Mouse (Mus musculus) mouse embryonic stem cell (cell line): ENCODE measurements around the gene Lrriq3.

ENCODE experiments used
- in situ Hi-C, 2 experiments: fragments of 300-500 bp; cut with MboI; formaldehyde crosslinking; loops; 1 replicate in 1 of 2; 3 replicates in 1 of 2; pipeline ENCODE4 v1.14.3; 2019 to 2020; ENCODE audit warnings: low sequenced_read_pairs in 2 of 2, low pct_unique_long_range_greater_than_20kb in 1 of 2, mixed read lengths in 1 of 2; ENCODE audit not compliant: unreplicated experiment in 1 of 2

Lrriq3 gene

GRCm38 (mm10) chr3:155093116-155093956, at the start of gene Lrriq3, which contains the start of gene Fpgt:
Gene Lrriq3 (plus strand): TSS chr3:155093434.
Gene Fpgt (minus strand): TSS chr3:155093403.
- in situ Hi-C loops, result no loop called here

- in situ Hi-C loops, result no loop called here
These were observed 41.2 kb upstream of the Lrriq3 start for GRCm38 (mm10) chr3:155052021-155052420.

DNA sequence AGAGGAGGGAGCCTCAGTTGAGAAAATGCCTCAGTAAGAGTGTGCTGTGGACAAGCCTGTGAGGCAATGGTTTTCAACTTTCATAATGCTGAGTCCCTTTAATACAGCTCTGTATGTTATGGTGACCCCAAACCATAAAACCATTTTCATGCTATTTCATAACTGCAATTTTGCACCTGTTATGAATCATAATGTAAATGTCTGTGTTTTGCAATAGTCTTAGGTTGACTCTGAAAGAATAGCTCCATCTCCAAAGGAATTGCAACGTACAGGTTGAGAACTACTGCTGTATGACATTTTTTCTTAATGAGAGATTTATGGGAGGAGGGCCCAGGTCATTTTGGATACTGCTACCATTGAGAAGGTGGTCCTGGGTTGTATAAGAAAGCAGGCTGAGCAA, 40.0 kb upstream of the Lrriq3 start:
- in situ Hi-C loops, result no loop called here

GRCm38 (mm10) chr3:155055231-155055916, 37.9 kb upstream of the Lrriq3 start, which contains the start of gene Tnni3k:
Gene Tnni3k (minus strand): TSS chr3:155055407.
- in situ Hi-C loops, result no loop called here

DNA sequence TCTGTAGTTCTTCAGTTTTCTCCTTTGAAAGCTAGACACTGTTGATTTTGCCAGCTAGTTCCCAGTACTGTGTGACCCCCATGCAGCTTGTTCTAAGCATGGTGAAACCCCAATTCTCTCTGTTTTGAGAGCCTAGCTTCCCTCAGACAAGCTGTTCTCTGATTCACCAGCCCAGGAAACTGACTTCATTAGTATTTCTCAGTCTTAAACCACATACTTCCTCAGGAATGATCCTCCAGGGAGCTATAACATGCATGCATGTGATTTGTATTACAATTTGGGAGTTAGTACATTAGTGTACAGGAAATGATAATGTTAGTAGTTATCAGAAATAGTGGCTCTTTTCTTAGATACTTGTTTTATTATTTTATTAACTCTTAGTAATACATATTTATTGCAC, 36.6 kb upstream of the Lrriq3 start:
- in situ Hi-C loops, result no loop called here

- in situ Hi-C loops, result no loop called here
These were observed 35.7 kb upstream of the Lrriq3 start for GRCm38 (mm10) chr3:155057566-155057965.

DNA sequence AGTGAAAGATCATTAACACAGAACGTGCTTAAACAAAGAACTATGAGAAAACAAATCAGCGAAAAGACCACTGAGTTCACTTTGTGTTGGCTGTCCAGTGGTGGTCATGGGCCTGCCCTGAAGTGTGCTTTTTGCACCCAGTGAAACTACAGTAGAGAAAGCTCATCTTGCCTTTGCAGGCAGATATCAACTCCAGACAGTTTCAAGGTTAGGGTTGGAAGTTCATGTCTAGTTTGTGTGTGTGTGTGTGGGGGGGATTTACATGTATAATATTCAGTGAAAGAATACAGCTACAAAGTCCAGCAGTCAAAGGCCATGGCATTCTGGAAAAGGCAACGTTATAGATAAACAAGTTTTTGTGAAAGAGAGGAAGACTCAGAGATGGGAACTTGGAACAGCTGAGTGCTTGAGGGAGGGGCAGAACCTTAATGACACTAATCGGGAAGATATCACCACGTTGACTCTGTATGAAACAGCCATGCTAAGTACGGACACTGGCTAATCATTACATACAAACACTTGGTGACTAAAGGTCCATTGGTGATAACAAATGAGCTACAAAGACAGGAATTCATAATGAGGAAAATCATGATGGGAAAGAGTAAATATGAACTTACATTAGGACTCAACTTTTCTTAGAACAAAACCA, 34.3 kb upstream of the Lrriq3 start:
- in situ Hi-C loops, result no loop called here

GRCm38 (mm10) chr3:155059449-155059822, 33.8 kb upstream of the Lrriq3 start:
- in situ Hi-C loops, result no loop called here

- in situ Hi-C loops, result no loop called here
These were observed 15.3 kb upstream of the Lrriq3 start for GRCm38 (mm10) chr3:155077908-155078307.

GRCm38 (mm10) chr3:155092081-155092480, 1.2 kb upstream of the Lrriq3 start:
- in situ Hi-C loops, result no loop called here

- in situ Hi-C loops, result no loop called here
These were observed 6.0 kb downstream of the Lrriq3 start for GRCm38 (mm10) chr3:155099266-155099665.

GRCm38 (mm10) chr3:155105957-155106356, 12.7 kb downstream of the Lrriq3 start:
- in situ Hi-C loops, result no loop called here

DNA sequence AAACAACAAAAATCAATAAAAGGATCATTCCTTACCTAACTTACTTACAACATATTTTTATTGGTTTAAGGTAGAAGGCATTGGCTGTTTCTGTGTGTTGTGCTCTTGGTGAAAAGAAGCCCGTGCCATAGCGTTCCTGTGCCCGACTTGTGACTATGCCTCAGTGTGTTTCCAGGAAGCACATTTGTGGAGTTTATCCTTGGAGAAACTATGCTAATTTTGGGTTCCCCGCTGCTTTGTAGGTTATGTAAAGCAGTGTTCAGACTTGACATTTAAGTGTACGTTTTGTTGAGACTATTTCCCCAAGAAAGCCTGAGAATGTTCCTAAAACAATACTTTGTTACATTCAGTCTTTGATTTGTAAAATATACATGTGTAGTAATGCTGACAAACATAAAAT, 44.5 kb downstream of the Lrriq3 start:
- in situ Hi-C loops, result no loop called here

DNA sequence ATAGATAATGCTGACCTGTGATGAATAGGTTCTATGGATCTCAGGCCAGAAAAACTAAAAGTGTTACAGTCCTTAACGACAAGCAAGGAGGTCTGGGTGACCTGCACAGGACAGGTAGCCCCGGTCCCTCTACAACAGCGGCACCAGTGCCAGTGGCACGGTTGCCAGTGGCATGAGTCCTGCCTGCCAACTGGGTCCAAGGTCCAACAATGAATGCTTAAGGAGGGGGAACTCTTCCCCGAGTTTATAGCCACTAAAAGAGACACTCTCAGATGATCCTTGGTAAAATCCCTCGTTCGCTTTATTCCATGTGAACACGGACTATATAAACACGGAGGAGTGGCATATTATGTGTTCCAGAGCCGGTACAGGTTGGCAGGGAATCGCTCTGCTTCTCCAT, 47.8 kb downstream of the Lrriq3 start:
- in situ Hi-C loops, result no loop called here

- in situ Hi-C loops, result no loop called here
These were observed 51.1 kb downstream of the Lrriq3 start for GRCm38 (mm10) chr3:155144368-155144767.

GRCm38 (mm10) chr3:155161842-155162241, 68.6 kb downstream of the Lrriq3 start:
- in situ Hi-C loops, result no loop called here

GRCm38 (mm10) chr3:155180303-155180902, 87.2 kb downstream of the Lrriq3 start:
- in situ Hi-C loops, result no loop called here

- in situ Hi-C loops, result no loop called here
These were observed 93.2 kb downstream of the Lrriq3 start for GRCm38 (mm10) chr3:155186456-155186855.

DNA sequence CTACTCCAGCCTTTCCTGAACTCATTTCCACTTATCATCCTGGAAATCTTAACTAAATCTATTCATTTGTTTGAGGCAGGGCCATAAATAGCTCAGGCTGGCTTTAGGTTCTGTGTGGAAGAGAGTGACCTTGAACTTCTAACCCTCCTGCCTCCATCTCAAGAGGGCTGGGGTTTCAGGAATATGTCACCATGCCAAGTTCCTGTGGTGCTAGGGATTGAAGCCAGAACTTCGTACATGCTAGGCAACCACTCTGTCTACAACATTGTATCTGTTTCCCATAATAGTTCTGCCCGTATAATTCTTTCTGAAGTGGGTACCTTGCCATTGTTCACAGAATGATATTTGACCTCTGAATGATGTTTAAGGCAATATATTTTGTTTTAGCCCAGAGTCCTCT, 95.6 kb downstream of the Lrriq3 start:
- in situ Hi-C loops, result no loop called here
